Mouse (Mus musculus) hindbrain, embryonic 13.5 days (tissue): ENCODE measurements at regions not wholly inside any gene's neighbourhood (a gene's known extent, or its start where the extent isn't known, plus 50 kb on each side); places are given as distances from the start of the nearest gene placed in this dataset.

Experiments
- ATAC-seq: fragments of 200-750 bp; cut with Nextera tagmentation; 2 replicates; pipeline ENCODE4 v1.8.0; 2017; ENCODE audit warnings: moderate TSS enrichment; ENCODE audit not compliant: low FRiP score
- H3K27ac ChIP-seq: fragments of 300-500 bp; sonication (generic); 2 replicates; pipeline ENCODE4 v1.5.1; 2015; ENCODE audit warnings: inconsistent platforms, mild to moderate bottlenecking, moderate library complexity
- H3K27me3 ChIP-seq: fragments of 300-500 bp; sonication (generic); 2 replicates; pipeline ENCODE4 v1.6.1; 2015; ENCODE audit warnings: mild to moderate bottlenecking, inconsistent platforms
- H3K36me3 ChIP-seq: fragments of 300-500 bp; sonication (generic); 2 replicates; pipeline ENCODE4 v1.6.1; 2015; ENCODE audit warnings: mild to moderate bottlenecking, inconsistent platforms
- H3K4me1 ChIP-seq: fragments of 300-500 bp; sonication (generic); replicated peaks from 2 replicates; pipeline ENCODE4 v1.6.1; 2015; ENCODE audit warnings: inconsistent platforms
- H3K4me2 ChIP-seq: fragments of 300-500 bp; sonication (generic); 2 replicates; pipeline ENCODE4 v1.6.1; 2015; ENCODE audit warnings: inconsistent platforms, mild to moderate bottlenecking, moderate library complexity
- H3K4me3 ChIP-seq: fragments of 300-500 bp; sonication (generic); 2 replicates; pipeline ENCODE4 v1.5.1; 2015; ENCODE audit warnings: mild to moderate bottlenecking, inconsistent platforms
- H3K9ac ChIP-seq: fragments of 300-500 bp; sonication (generic); 2 replicates; pipeline ENCODE4 v1.6.1; 2015; ENCODE audit warnings: mild to moderate bottlenecking, inconsistent platforms
- H3K9me3 ChIP-seq: fragments of 300-500 bp; sonication (generic); 2 replicates; pipeline ENCODE4 v1.6.1; 2016; ENCODE audit warnings: inconsistent platforms
- WGBS: fragments of 180-500 bp; shearing (Covaris S2); methylation state at CpG from one replicate; pipeline ENCODE4 v1.1.7; 2015; 5-methylcytosine and 5-hydroxymethylcytosine counted together

DNA sequence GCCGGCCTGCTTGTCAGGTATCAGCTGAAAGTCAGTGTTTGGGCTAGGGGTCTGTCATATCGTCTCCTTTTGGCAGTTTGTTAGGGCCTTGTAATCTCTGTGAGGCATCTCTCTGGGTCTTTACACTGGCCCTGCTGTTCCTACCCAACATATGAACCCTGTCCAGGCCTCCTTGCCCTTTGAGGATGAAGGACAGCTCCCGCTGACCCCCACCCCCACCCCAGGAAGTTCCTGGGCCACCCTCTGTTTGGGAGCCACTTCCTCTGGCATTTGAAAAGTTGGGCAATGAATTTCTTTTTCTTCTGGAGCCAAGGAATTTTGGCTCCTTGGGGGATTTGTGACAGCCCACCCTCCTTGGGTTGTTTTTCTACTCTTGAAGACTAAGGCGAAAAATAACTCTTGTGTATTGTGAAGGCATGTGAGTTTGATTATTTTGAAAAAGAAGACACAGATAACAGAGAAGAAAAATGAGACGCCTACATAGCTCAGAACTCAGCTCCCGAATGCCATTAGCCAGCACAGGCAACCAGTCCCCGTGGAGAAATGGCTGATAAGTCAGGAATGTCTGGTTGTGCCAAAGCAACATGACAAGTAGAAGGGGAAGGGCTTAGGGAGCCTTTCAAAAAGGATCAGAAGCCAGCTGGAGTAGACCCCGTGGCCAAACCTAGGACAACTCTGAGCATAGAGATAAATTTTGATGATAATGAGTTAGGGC lies 249.5 kb downstream of the Gm49356 start:
- H3K4me2 ChIP-seq, result no peak overlapping the region

DNA sequence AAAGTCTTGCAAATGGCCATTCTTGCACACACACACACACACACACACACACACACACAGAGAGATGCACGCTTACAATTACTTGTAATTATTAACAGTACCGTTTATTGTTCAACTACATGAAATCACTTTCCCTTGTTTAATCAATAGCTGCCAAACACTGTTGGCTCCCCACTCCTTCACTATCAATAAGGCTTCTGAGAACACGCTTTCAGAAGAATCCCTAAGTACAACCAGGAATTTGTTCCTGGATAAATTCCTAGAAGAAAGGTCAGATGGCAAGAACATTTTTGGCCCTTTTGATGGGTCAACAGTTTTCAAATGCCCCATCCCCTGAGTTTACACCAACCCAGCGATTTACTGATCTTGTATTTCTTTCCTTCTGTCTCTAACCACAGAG lies 252.5 kb downstream of the Gm49356 start:
- no peak overlapping the region for H3K4me2 ChIP-seq
- 81% methylated on average over 4 of the region's 4 CpGs for WGBS
- H3K4me1 ChIP-seq, result peaks cover 14% of the 10 kb centered on the region
- H3K36me3 ChIP-seq, result no peaks in the 10 kb centered on the region
- H3K27me3 ChIP-seq, result no peaks in the 10 kb centered on the region
- no peak for ATAC-seq
- no peak overlapping the region for H3K9ac ChIP-seq
- no peak overlapping the region for H3K4me3 ChIP-seq
- H3K9me3 ChIP-seq, result 0 out of 2 replicates have a peak, but pooled peaks cover under 1% of the 10 kb centered on the region
- H3K27ac ChIP-seq, result no peak overlapping the region

More for the DNA sequence above, 249.5 kb downstream of the Gm49356 start:
- H3K27me3 ChIP-seq, result no peaks in the 10 kb centered on the region
- peaks cover 12% of the 10 kb centered on the region for H3K4me1 ChIP-seq
- H3K4me3 ChIP-seq, result no peak overlapping the region
- 0 out of 2 replicates have a peak, but pooled peaks have one; percentile 24 for ATAC-seq
- WGBS, result 45% methylated on average over 8 of the region's 8 CpGs
- H3K36me3 ChIP-seq, result no peaks in the 10 kb centered on the region
- peak overlapping the region; percentile 30 for H3K27ac ChIP-seq
- H3K9me3 ChIP-seq, result peaks cover 5% of the 10 kb centered on the region; the same call in 1 of the 2 replicates
- H3K9ac ChIP-seq, result no peak overlapping the region

DNA sequence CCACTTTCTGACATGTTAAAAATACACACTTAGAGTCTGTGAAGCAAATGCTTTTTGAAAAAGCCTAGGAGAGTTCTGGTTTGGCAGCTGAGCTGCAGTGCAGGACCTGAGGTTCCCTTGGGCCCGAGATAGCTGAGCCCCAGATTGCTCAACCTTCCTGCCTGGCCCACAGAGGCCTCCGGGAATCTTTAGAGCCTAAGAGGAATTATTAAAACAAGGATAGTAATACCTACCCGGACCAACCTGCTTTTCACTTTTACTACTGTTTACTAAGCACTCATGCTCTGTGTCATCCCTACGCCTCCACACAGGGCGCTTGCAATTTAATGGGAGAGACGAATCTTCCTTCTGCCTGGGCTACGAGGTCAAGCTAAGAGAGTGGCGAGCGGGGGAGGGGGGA lies 253.4 kb downstream of the Gm49356 start:
- Histone ChIP-seq H3K9me3 (no peaks in the 10 kb centered on the region), H3K4me3 (no peak overlapping the region), H3K27ac (no peak overlapping the region), H3K4me2 (no peak overlapping the region), H3K9ac (no peak overlapping the region), H3K27me3 (no peaks in the 10 kb centered on the region), H3K4me1 (peaks cover 17% of the 10 kb centered on the region), H3K36me3 (no peaks in the 10 kb centered on the region)
- no peak for ATAC-seq
- 81% methylated on average over 9 of the region's 9 CpGs for WGBS

DNA sequence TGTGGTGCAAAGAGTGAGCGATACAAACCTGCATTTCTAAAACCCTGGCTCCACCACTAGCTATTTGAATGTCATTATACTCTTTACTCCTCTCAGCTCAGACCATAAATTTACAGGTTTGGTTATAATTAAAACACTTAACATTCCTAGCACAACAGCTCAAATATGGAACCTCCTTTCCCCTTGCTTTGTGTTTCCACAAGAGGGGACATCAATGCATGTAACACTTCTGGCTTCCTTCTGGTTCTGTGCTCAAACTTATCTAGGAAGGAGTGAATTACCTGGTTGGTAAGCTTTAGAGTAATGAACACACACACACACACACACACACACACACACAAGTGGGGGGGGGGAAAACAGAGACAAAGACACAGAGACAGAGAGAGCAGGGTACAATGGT lies 254.8 kb downstream of the Gm49356 start:
- 100% methylated on average over 1 of the region's 1 CpGs for WGBS

DNA sequence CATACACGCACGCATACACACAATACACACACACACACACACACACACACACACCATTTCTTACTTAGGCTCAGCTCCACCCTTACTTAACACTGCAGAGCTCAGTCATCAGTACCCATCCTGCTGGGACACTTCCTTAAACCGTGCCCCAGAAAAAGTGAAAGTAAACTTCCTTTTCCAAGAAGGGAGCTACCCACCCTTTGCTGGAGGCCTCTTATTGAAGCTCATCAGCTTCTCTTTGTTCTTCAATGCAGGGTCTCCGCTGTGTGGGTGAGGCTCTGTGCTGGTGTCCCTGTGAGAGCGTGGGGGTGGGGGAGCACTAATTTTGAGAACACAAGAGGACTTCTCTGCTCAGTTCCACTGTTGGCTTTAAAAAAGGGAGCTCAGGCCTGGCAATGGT lies 256.6 kb downstream of the Gm49356 start:
- WGBS, result 73% methylated on average over 5 of the region's 5 CpGs
- Histone ChIP-seq H3K27ac (0 out of 2 replicates have a peak overlapping the region, but pooled peaks have one; percentile 12), H3K9me3 (no peaks in the 10 kb centered on the region), H3K4me1 (peaks cover 5% of the 10 kb centered on the region), H3K4me3 (no peak overlapping the region), H3K9ac (no peak overlapping the region), H3K27me3 (no peaks in the 10 kb centered on the region), H3K4me2 (no peak overlapping the region), H3K36me3 (no peaks in the 10 kb centered on the region)
- ATAC-seq, result no peak

More for the DNA sequence above, 254.8 kb downstream of the Gm49356 start:
- no peaks in the 10 kb centered on the region for H3K27me3 ChIP-seq
- H3K4me2 ChIP-seq, result no peak overlapping the region
- ATAC-seq, result no peak
- H3K9me3 ChIP-seq, result no peaks in the 10 kb centered on the region
- H3K9ac ChIP-seq, result no peak overlapping the region
- no peak overlapping the region for H3K27ac ChIP-seq
- H3K36me3 ChIP-seq, result no peaks in the 10 kb centered on the region
- no peak overlapping the region for H3K4me3 ChIP-seq
- H3K4me1 ChIP-seq, result peaks cover 8% of the 10 kb centered on the region

DNA sequence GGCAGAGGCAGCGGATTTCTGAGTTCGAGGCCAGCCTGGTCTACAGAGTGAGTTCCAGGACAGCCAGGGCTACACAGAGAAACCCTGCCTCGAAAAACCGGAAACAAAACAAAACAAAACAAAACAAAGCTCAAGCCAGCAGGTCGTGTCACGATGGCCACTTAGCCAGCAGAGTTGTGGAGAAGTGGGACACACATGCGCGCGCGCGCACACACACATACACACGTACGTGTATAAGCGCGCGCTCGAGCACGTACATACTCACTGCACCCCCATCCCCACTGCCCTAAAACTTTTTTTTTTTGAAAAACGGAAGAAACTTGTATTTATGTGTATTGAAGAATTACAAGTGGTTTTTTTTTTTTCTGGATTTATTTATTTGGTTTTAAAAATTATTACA lies 257.0 kb downstream of the Gm49356 start:
- Histone ChIP-seq H3K4me3 (no peak overlapping the region), H3K9ac (no peak overlapping the region), H3K4me2 (no peak overlapping the region), H3K27me3 (no peaks in the 10 kb centered on the region), H3K4me1 (peaks cover 5% of the 10 kb centered on the region), H3K9me3 (no peaks in the 10 kb centered on the region), H3K36me3 (no peaks in the 10 kb centered on the region), H3K27ac (no peak overlapping the region)
- WGBS, result 85% methylated on average over 19 of the region's 19 CpGs
- no peak for ATAC-seq

DNA sequence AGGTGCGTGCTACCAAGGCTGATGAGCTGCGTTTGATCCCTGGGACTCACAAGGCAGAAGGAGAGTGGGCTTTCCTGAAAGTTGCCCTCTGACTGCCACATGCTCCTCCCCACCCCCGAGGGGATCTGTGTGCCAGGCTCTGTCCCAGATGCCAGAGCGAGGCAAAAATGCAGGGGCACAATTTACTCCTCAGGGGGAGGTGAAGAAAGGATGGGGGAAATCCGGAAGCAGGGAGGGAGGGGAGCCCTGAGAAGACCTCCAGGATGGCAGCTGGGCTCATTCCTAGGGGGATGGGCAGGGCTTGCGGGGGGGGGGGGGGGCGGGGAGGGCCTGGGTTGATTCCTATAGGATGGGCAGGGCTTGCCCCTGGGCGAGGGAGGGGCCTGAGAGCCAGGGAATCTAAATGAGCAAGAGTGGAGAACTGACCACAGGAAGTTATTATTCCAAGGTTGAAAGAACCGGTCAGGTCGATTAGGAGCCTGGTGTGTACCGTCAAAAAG lies 257.5 kb downstream of the Gm49356 start:
- Histone ChIP-seq H3K4me1 (peaks cover 5% of the 10 kb centered on the region), H3K27me3 (no peaks in the 10 kb centered on the region), H3K4me3 (no peak overlapping the region), H3K9ac (no peak overlapping the region), H3K27ac (no peak overlapping the region), H3K4me2 (no peak overlapping the region), H3K9me3 (no peaks in the 10 kb centered on the region), H3K36me3 (no peaks in the 10 kb centered on the region)
- ATAC-seq, result no peak
- WGBS, result 26% methylated on average over 9 of the region's 11 CpGs

DNA sequence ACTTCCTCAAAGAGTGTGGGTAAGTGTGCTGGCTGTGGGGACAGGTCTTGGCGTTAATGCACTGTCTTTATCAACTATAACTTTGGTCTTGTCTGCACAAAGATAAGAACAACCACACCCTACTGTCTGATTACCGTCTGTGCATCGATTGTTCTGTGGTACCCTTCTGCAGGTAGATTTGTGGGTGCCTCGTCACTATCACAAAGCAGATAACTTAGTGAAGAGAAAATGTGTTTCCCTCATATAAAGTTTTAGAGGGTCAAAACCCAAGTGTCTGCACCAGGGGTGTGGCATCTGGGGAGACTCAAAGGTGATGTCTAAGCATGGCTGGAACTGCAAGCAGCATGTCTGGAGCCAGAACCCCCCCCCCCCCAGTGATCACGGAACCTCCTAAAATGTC lies 259.4 kb downstream of the Gm49356 start:
- Histone ChIP-seq H3K36me3 (no peaks in the 10 kb centered on the region), H3K4me2 (no peak overlapping the region), H3K9ac (no peak overlapping the region), H3K27me3 (no peaks in the 10 kb centered on the region), H3K27ac (no peak overlapping the region), H3K4me3 (no peak overlapping the region), H3K9me3 (no peaks in the 10 kb centered on the region), H3K4me1 (peaks cover 6% of the 10 kb centered on the region)
- ATAC-seq, result no peak
- 93% methylated on average over 5 of the region's 5 CpGs for WGBS

DNA sequence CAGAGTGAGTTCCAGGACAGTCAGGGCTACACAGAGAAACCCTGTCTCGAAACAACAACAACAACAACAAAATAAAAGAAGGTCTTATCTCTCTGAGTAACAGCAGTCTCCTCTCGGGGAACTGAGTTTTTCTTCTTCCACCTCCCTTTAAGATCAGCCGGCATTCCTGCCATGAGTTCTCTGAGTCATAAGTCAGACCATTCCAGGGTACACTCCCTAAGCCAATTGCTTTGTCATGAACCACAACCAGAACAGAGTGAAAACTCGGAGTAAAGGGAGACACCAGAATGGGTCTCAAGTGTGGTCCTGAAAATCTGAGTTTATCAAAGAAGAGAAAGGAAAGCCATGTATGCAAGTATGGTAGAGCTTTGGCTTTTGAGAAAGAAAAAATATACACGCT lies 262.4 kb downstream of the Gm49356 start:
- Histone ChIP-seq H3K9ac (no peak overlapping the region), H3K36me3 (no peaks in the 10 kb centered on the region), H3K27me3 (no peaks in the 10 kb centered on the region), H3K4me2 (no peak overlapping the region), H3K9me3 (no peaks in the 10 kb centered on the region), H3K4me3 (no peak overlapping the region), H3K4me1 (peaks cover 25% of the 10 kb centered on the region), H3K27ac (no peak overlapping the region)
- ATAC-seq, result no peak
- WGBS, result 92% methylated on average over 5 of the region's 5 CpGs

DNA sequence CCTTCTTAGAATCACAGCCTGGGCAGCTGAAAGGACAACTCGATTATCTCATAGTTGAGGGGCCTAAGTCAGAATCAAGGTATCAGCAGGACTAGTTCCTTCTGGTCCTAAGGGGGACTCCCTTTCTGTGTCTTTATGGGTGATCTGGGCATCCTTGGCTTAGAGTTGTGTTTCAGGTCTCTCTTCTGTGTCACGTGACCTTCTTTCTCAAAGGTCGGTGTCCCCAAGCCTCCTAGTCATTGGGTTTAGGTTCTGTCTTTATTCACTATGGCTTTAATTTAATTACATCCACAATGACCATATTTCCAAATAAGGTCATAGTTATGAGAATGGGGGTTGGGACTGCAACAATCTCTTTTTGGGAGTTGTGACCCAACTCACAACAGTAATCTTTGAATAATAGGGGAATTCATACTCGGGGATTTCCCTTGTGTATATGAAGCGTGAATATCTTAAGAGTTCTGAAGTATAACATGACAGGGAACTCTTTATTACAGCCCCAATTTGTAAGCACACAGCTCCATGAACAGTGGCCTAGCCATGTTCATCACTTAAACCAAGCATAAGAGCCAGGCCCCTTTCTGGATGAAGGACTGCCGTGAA lies 263.8 kb downstream of the Gm49356 start:
- peaks cover 21% of the 10 kb centered on the region for H3K4me1 ChIP-seq
- no peak overlapping the region for H3K4me3 ChIP-seq
- no peak overlapping the region for H3K4me2 ChIP-seq
- no peak overlapping the region for H3K9ac ChIP-seq
- 95% methylated on average over 6 of the region's 6 CpGs for WGBS
- H3K36me3 ChIP-seq, result no peaks in the 10 kb centered on the region
- H3K27me3 ChIP-seq, result no peaks in the 10 kb centered on the region
- ATAC-seq, result no peak
- H3K9me3 ChIP-seq, result no peaks in the 10 kb centered on the region
- no peak overlapping the region for H3K27ac ChIP-seq

DNA sequence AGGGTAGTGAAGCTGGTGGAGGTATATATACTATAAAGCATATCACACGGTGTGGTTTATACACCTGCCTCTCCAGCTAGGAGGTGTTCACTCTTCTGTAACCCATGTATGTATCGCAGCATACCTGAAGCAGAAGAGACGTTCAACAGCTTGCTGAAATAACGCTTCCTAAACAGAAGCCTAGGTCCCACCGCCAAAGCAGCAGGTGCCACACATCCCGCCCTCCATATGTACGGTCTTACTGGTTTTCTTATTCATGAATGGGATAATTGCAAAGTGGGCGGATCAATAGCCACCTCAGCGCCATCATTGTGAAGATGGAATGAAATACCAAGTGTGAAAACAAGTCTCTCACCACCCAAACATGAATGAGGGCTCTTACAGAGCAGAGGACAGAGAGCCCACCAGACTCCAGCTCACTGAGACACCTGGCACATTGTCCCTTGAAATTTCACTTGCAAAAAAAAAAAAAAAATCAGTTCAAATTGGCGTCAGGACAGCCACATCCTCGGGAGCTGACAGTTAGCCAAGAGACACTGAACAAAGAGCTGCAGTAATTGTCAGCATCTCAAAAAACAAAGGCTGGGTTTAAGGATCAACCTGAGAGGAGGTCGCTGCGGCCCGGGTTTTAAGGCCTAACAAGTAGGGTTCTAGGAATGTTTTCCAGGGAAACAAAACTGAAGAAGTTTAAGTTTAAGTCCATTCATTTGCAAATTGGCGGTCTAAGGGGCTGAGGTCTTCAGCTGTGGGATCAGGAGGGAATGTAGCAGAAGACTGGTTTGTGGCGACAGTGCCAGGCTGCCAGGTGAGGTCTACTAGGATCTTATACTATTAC lies 264.5 kb downstream of the Gm49356 start:
- Histone ChIP-seq H3K27me3 (no peaks in the 10 kb centered on the region), H3K9ac (no peak overlapping the region), H3K4me2 (no peak overlapping the region), H3K4me3 (no peak overlapping the region), H3K27ac (peak overlapping the region; percentile 66), H3K36me3 (no peaks in the 10 kb centered on the region), H3K4me1 (peaks cover 21% of the 10 kb centered on the region), H3K9me3 (no peaks in the 10 kb centered on the region)
- no peak for ATAC-seq
- 45% methylated on average over 16 of the region's 16 CpGs for WGBS
